Mouse (Mus musculus): ENCODE results near the gene Itga6.
A peak's percentile ranks its signal among the peaks of the same experiment; 100 is the strongest.
"Not testable (repeated sequence)": the region's sequence is repeated elsewhere in the genome, so short reads cannot be mapped to it uniquely, and the experiment has no call there.

Gene Itga6

GRCm38 (mm10) chr2:71892741-71893349 is 147.4 kb downstream of the Itga6 start:
- no peak for DNase-seq (ENCODE audit: low spot score)

DNA sequence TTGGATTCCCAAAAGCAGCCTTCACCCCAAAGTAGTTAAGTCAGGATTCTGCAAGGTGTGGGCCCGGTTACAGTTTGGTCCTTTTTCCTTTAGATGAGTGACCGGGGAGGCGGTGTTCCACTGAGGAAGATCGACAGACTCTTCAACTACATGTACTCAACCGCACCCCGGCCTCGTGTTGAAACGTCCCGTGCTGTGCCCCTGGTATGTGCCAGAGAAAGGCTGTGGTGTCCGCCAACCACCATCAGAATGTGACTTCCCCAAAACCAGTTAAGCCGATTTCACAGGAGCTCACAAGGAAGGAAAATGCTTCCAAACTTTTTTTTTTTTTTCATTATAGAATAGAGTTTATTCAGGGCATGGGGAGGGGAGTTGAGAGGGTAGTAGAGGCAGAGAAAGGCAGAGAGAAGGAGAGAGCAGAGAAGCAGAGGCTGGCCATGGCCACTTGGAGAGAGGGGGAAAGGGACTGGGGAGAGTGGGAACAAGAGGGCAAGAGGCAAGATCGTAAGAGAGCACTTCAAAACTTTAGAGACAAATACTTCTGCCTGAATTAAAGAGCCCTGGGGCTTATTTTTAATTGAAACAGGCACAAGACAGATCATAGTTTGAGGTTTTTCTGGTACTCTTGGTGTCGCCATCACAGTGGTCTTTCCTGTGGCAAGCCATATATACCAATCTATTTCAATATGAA is 150.3 kb downstream of the Itga6 start:
- DNase-seq (ENCODE audit: low spot score): no peak

DNA sequence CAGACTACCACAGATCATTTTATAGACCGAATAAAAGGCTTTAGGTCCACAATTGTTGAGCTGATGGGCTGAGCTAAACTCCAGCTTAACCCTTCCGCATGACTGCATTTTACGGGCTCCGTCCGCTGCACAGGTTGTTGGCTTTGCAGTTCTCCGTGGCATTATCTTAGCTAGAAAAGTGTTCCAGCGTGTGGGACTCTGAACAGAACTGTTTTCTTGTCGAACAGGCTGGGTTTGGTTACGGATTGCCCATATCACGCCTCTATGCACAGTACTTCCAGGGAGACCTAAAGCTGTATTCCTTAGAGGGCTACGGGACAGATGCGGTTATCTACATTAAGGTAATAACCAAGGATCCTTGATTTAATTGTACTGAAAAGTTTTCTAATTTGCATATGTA is 152.0 kb downstream of the Itga6 start:
- DNase-seq (ENCODE audit: low spot score): no peak

DNA sequence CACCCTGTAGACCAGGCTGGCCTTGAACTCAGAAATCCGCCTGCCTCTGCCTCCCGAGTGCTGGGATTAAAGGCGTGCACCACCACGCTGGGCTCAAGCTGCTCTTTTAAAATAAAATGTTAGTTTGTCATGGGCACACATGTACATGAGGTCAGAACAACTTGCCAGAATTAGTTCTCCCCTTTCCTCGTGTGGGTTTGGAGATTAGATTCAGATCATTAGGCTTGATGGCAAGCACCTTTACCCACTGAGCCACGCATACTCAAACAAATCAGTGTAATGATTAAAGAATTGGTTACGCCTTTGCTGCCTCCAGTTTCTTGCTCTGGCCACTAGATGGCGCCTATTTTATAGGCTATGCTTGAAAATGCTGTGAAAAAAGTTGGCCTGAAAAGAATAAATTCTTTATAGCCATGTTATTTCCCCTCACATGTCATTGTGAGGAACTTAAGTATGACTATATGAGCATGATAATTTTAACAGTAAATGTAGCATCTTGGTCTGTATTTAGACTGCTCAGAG is 153.0 kb downstream of the Itga6 start:
- peak; percentile 47 for DNase-seq (ENCODE audit: low spot score)

GRCm38 (mm10) chr2:71899886-71900285 is 154.5 kb downstream of the Itga6 start:
- no peak for DNase-seq (ENCODE audit: low spot score)

DNA sequence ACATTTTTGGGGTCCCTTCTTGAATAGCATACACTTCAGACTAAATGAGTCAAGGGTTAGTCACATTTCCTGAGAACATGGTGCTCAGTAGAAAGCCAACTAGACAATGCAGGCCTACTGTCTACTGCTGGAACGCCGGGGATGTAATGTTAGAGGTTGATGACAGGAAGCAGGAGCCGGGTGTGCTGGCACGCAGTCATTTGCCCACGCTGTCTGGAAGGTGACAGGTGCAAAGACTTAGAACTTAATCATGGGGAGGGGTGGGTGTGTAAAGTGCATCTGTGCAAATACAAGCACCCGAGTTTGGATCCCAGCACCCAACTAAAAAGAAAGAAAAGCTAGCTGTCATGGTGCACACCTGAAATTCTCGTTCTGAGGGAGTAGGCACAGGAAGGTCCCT is 159.7 kb downstream of the Itga6 start:
- DNase-seq (ENCODE audit: low spot score): no peak

DNA sequence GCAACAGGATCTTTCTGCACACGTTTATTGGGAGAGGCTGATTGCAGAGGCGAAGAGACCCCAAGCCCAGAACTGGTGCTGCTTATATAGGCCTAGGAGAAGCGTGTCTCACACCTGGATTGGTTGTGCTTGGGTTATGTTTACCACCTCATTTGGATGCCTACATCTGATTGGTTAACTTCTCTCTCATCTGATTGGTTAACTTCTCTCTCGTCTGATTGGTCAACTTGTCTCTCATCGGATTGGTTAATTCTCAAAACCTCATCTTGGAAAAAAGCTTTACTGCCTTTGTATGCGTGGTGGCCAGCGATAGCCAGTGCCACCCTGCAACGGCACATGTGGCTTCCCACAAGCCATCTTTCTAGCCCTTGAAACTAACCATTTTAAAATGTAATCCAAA is 160.9 kb downstream of the Itga6 start:
- not testable (repeated sequence) for DNase-seq (ENCODE audit: low spot score)
